Mouse (Mus musculus): Measurements from ENCODE around the gene Tob2. TPM values are rescaled to one million over a fixed set of nuclear protein-coding genes. Genes with fewer than 3 reads are reported as not detected.

Gene Tob2
- polyA plus RNA-seq, 1 experiment from 2014 or later: 19.4 TPM

DNA sequence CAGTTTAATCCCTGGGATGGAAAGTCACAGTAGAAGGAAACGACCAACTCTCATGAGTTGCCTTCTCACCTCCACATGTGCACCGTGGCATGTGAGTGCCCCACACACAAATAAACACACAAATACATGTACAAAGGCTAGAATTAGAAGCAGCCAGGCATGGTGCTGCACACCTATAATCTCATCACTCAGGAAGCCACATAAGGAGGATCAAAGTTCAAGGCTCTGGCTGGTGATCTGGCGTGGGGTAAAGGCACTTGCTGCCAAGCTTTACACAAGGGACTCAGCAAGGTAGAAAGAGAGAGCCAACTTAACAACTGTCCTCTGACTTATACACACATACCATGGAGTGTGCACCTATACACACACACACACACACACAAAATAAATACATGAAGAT, 58.2 kb downstream of the Tob2 start:
- no peak overlapping the region for H3K4me3 ChIP-seq (replicated peaks; ENCODE audit: low read length)
- H3K9me3 ChIP-seq (ENCODE audit: control insufficient read depth, low read length): no peaks in the 10 kb centered on the region
- no peak overlapping the region for H3K4me2 ChIP-seq (ENCODE audit: low read length)
- no peaks in the 10 kb centered on the region for H3K36me3 ChIP-seq (ENCODE audit: control insufficient read depth, insufficient read depth)
- ATAC-seq: no peak
- no peak overlapping the region for H3K27ac ChIP-seq (ENCODE audit: low read length)
- no peak overlapping the region for H3K9ac ChIP-seq (replicated peaks; ENCODE audit: low read depth, low read length)
- no peaks in the 10 kb centered on the region for H3K27me3 ChIP-seq (replicated peaks; ENCODE audit: control insufficient read depth, insufficient read depth, low read length)
- 76% methylated on average over 3 of the region's 3 CpGs for WGBS
- peaks cover 15% of the 10 kb centered on the region for H3K4me1 ChIP-seq (replicated peaks; ENCODE audit: control insufficient read depth, insufficient read depth, low read length)

DNA sequence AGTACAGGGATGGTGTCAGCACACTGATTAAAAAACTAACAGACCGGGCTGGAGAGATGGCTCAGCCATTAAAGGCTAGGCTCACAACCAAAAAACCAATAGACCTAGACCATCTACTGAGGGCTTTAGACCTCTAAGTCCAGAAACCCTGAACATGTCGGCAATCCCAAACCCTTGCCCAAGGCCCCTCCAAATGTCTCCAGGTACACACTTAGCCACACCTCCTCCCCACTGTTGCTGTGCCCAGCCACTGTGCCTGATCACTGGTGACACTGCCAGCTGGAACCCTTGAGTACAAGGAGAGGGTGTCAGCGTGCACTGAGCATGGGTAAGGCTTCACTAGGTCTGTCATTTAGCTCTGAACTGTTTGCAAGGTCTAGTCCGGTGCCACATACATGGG, 60.2 kb downstream of the Tob2 start:
- Histone ChIP-seq H3K9me3 (ENCODE audit: control insufficient read depth, low read length) (no peaks in the 10 kb centered on the region), H3K4me2 (ENCODE audit: low read length) (no peak overlapping the region), H3K36me3 (ENCODE audit: control insufficient read depth, insufficient read depth) (no peaks in the 10 kb centered on the region), H3K27me3 (replicated peaks; ENCODE audit: control insufficient read depth, insufficient read depth, low read length) (no peaks in the 10 kb centered on the region), H3K4me1 (replicated peaks; ENCODE audit: control insufficient read depth, insufficient read depth, low read length) (peaks cover 15% of the 10 kb centered on the region), H3K9ac (replicated peaks; ENCODE audit: low read depth, low read length) (no peak overlapping the region), H3K27ac (ENCODE audit: low read length) (no peak overlapping the region), H3K4me3 (replicated peaks; ENCODE audit: low read length) (no peak overlapping the region)
- ATAC-seq: no peak
- WGBS: 86% methylated on average over 4 of the region's 4 CpGs

Other genes with a start within 250 kb of the Tob2 start
- 30.8 and 32.7 TPM in 2 replicates for gene L3mbtl2, start 194.9 kb downstream of the Tob2 start, polyA plus RNA-seq (2015; fragmentation: Nextera tagmentation; extraction: Ambion mirVana)
- 18.6 and 27.7 TPM in 2 replicates for gene Chadl, start 161.5 kb downstream of the Tob2 start, polyA plus RNA-seq (2015; fragmentation: Nextera tagmentation; extraction: Ambion mirVana)
- gene Zc3h7b, start 113.7 kb downstream of the Tob2 start, polyA plus RNA-seq (2015; fragmentation: Nextera tagmentation; extraction: Ambion mirVana): 58.6 and 59.1 TPM in 2 replicates
- gene Rangap1, start 113.3 kb downstream of the Tob2 start, polyA plus RNA-seq (2015; fragmentation: Nextera tagmentation; extraction: Ambion mirVana): 123 and 143 TPM in 2 replicates
- 32.7 and 33.3 TPM in 2 replicates for gene Tef, start 56.4 kb downstream of the Tob2 start, polyA plus RNA-seq (2015; fragmentation: Nextera tagmentation; extraction: Ambion mirVana)
- gene Phf5a, start 13.1 kb upstream of the Tob2 start, polyA plus RNA-seq (2015; fragmentation: Nextera tagmentation; extraction: Ambion mirVana): 130 and 132 TPM in 2 replicates
- 259 and 260 TPM in 2 replicates for gene Aco2, start 13.5 kb upstream of the Tob2 start, polyA plus RNA-seq (2015; fragmentation: Nextera tagmentation; extraction: Ambion mirVana)
- gene Polr3h, start 67.4 kb upstream of the Tob2 start, polyA plus RNA-seq (2015; fragmentation: Nextera tagmentation; extraction: Ambion mirVana): 93.8 and 103 TPM in 2 replicates
- gene Csdc2, start 78.0 kb upstream of the Tob2 start, polyA plus RNA-seq (2015; fragmentation: Nextera tagmentation; extraction: Ambion mirVana): 133 and 182 TPM in 2 replicates
- gene Pmm1, start 102.1 kb upstream of the Tob2 start, polyA plus RNA-seq (2015; fragmentation: Nextera tagmentation; extraction: Ambion mirVana): 89.9 and 100 TPM in 2 replicates
- not detected in 2 replicates for gene 1700029P11Rik, start 121.7 kb upstream of the Tob2 start, polyA plus RNA-seq (2015; fragmentation: Nextera tagmentation; extraction: Ambion mirVana)
- gene Xrcc6, start 129.0 kb upstream of the Tob2 start, polyA plus RNA-seq (2015; fragmentation: Nextera tagmentation; extraction: Ambion mirVana): 63.0 and 63.1 TPM in 2 replicates
- 45.4 and 47.4 TPM in 2 replicates for gene Desi1, start 175.1 kb upstream of the Tob2 start, polyA plus RNA-seq (2015; fragmentation: Nextera tagmentation; extraction: Ambion mirVana)
- gene Snu13, start 188.8 kb upstream of the Tob2 start, polyA plus RNA-seq (2015; fragmentation: Nextera tagmentation; extraction: Ambion mirVana): 284 and 285 TPM in 2 replicates
- gene 4930407I10Rik, start 200.4 kb upstream of the Tob2 start, polyA plus RNA-seq (2015; fragmentation: Nextera tagmentation; extraction: Ambion mirVana): not detected in 2 replicates
- gene Mei1, start 211.2 kb upstream of the Tob2 start, polyA plus RNA-seq (2015; fragmentation: Nextera tagmentation; extraction: Ambion mirVana): not detected in 2 replicates

Data from forebrain, embryonic 16.5 days (tissue).